Mouse (Mus musculus): ENCODE data around the gene Ercc2.

- TF ChIP-seq CTCF (IDR thresholded peaks at IDR 0.05; ENCODE audit: borderline replicate concordance, insufficient read depth, low read depth, low read length) (no peak), POLR2A (IDR thresholded peaks at IDR 0.05; ENCODE audit: borderline replicate concordance, insufficient read depth, low read length) (no peak)
Measured at GRCm38 (mm10) chr7:19411783-19412182, 30.0 kb downstream of the Ercc2 start.

Data from cerebellum, adult 2 months (tissue).